In genomic region chr1:138617279-138618011, GRCm38 (mm10) we compare ENCODE assay signal across 8 mouse cellular contexts. TPM values are rescaled to one million over a fixed set of nuclear protein-coding genes. Genes with fewer than 3 reads are reported as not detected.
DNase-seq lines count a peak whose midpoint lies in the region; ATAC-seq and TF ChIP-seq lines count a peak whose summit lies in the region.

No protein-coding gene starts in this region.

- H3K27ac ChIP-seq in lung, embryonic 14.5 days (ENCODE audit: low read depth): peak overlapping the region; percentile 78
- peak overlapping the region; percentile 95 for H3K27ac ChIP-seq in embryonic facial prominence, embryonic 10.5 days (replicated peaks)
- H3K27ac ChIP-seq in hindbrain, embryonic 14.5 days: no peak overlapping the region
- peak overlapping the region; percentile 35; the same call in 1 of the 2 replicates for H3K27ac ChIP-seq in midbrain, embryonic 11.5 days (ENCODE audit: low read depth, low read length)

- no peaks in the 10 kb centered on the region for H3K4me1 ChIP-seq in lung, embryonic 14.5 days (ENCODE audit: insufficient read depth)
- peaks cover 27% of the 10 kb centered on the region for H3K4me1 ChIP-seq in embryonic facial prominence, embryonic 10.5 days
- H3K4me1 ChIP-seq in hindbrain, embryonic 14.5 days (replicated peaks; ENCODE audit: control insufficient read depth, insufficient read depth, low read length): peaks cover 7% of the 10 kb centered on the region; the same call in 1 of the 2 replicates
- peaks cover 5% of the 10 kb centered on the region; the same call in 1 of the 2 replicates for H3K4me1 ChIP-seq in midbrain, embryonic 11.5 days (ENCODE audit: control insufficient read depth, insufficient read depth, low read length)

- H3K9ac ChIP-seq in lung, embryonic 14.5 days: peak overlapping the region; percentile 83
- peak overlapping the region; percentile 45; the same call in 1 of the 2 replicates for H3K9ac ChIP-seq in hindbrain, embryonic 14.5 days
- H3K9ac ChIP-seq in midbrain, embryonic 11.5 days (ENCODE audit: low read length): peak overlapping the region; percentile 58

- no peaks in the 10 kb centered on the region for H3K36me3 ChIP-seq in lung, embryonic 14.5 days (ENCODE audit: insufficient read depth)
- H3K36me3 ChIP-seq in embryonic facial prominence, embryonic 10.5 days (replicated peaks): no peaks in the 10 kb centered on the region
- H3K36me3 ChIP-seq in hindbrain, embryonic 14.5 days (replicated peaks; ENCODE audit: control insufficient read depth, insufficient read depth): no peaks in the 10 kb centered on the region
- no peaks in the 10 kb centered on the region for H3K36me3 ChIP-seq in midbrain, embryonic 11.5 days (ENCODE audit: control insufficient read depth, insufficient read depth, low read length)

- peak; percentile 47 for DNase-seq in lung, embryonic 14.5 days
- no peak for DNase-seq in lung, postnatal 14 days
- peak; percentile 12 for DNase-seq in embryonic facial prominence, embryonic 10.5 days (ENCODE audit: low spot score)
- DNase-seq in hindbrain, embryonic 14.5 days (ENCODE audit: low spot score): no peak
- no peak for DNase-seq in midbrain, embryonic 11.5 days (ENCODE audit: low spot score, missing footprints)
- no peak for DNase-seq in thymus, postnatal 36 days
- no peak for DNase-seq in thymus, adult 18-20 months
- DNase-seq in B cell, adult 2 months: no peak

- no peak for ATAC-seq in lung, embryonic 14.5 days (ENCODE audit: insufficient read depth)
- no peak for ATAC-seq in hindbrain, embryonic 14.5 days (ENCODE audit: low FRiP score)
- no peak for ATAC-seq in midbrain, embryonic 11.5 days (ENCODE audit: low FRiP score)

- 12% methylated on average over 17 of the region's 17 CpGs for WGBS in lung, embryonic 14.5 days
- WGBS in embryonic facial prominence, embryonic 10.5 days: 18% methylated on average over 17 of the region's 17 CpGs
- 20% methylated on average over 17 of the region's 17 CpGs for WGBS in hindbrain, embryonic 14.5 days
- 23% methylated on average over 17 of the region's 17 CpGs for WGBS in midbrain, embryonic 11.5 days

- peak overlapping the region; percentile 92 for H3K4me3 ChIP-seq in lung, embryonic 14.5 days (ENCODE audit: low read depth, low read length)
- peak overlapping the region; percentile 95 for H3K4me3 ChIP-seq in embryonic facial prominence, embryonic 10.5 days
- peak overlapping the region; percentile 74 for H3K4me3 ChIP-seq in hindbrain, embryonic 14.5 days (replicated peaks; ENCODE audit: low read length)
- H3K4me3 ChIP-seq in midbrain, embryonic 11.5 days (ENCODE audit: low read depth, low read length): peak overlapping the region; percentile 60

- no peaks in the 10 kb centered on the region for H3K27me3 ChIP-seq in lung, embryonic 14.5 days (ENCODE audit: insufficient read depth, low read length)
- H3K27me3 ChIP-seq in embryonic facial prominence, embryonic 10.5 days (replicated peaks; ENCODE audit: low read depth, poor library complexity, severe bottlenecking): no peaks in the 10 kb centered on the region
- H3K27me3 ChIP-seq in hindbrain, embryonic 14.5 days (ENCODE audit: control insufficient read depth, insufficient read depth, low read length): no peaks in the 10 kb centered on the region
- no peaks in the 10 kb centered on the region for H3K27me3 ChIP-seq in midbrain, embryonic 11.5 days (ENCODE audit: control insufficient read depth, insufficient read depth, low read length)

- no peak for TF ChIP-seq CTCF in lung, embryonic 14.5 days (IDR thresholded peaks at IDR 0.05; ENCODE audit: low read depth)

- peak overlapping the region; percentile 85 for H3K4me2 ChIP-seq in lung, embryonic 14.5 days
- peak overlapping the region; percentile 63 for H3K4me2 ChIP-seq in hindbrain, embryonic 14.5 days (replicated peaks)
- H3K4me2 ChIP-seq in midbrain, embryonic 11.5 days: peak overlapping the region; percentile 66

- H3K9me3 ChIP-seq in lung, embryonic 14.5 days (ENCODE audit: low read depth, low read length): no peaks in the 10 kb centered on the region
- no peaks in the 10 kb centered on the region for H3K9me3 ChIP-seq in embryonic facial prominence, embryonic 10.5 days
- H3K9me3 ChIP-seq in hindbrain, embryonic 14.5 days (ENCODE audit: control insufficient read depth, low read length): no peaks in the 10 kb centered on the region
- no peaks in the 10 kb centered on the region for H3K9me3 ChIP-seq in midbrain, embryonic 11.5 days (ENCODE audit: control insufficient read depth, low read length)

RNA-seq across cellular contexts. Expression of gene Nek7, which starts 2.5 kb away (rescaled TPM):
- polyA plus RNA-seq in lung, embryonic 14.5 days (2014; fragmentation: Nextera tagmentation; extraction: Ambion mirVana): 33.8 and 35.1 TPM in 2 replicates
- polyA plus RNA-seq in embryonic facial prominence, embryonic 10.5 days (2016; fragmentation: Nextera tagmentation; extraction: Ambion mirVana): 23.1 and 23.9 TPM in 2 replicates
- polyA plus RNA-seq in hindbrain, embryonic 14.5 days (2014; fragmentation: Nextera tagmentation; extraction: Ambion mirVana): 12.4 and 14.9 TPM in 2 replicates
- polyA plus RNA-seq in midbrain, embryonic 11.5 days (2014; fragmentation: Nextera tagmentation; extraction: Ambion mirVana): 30.6 and 37.1 TPM in 2 replicates

Comparison
In these comparisons a context has a peak if more than half of its experiments do, and no peak if none do; other contexts are left out.
1. DNase-seq: peak in lung, embryonic 14.5 days (single experiment) and embryonic facial prominence, embryonic 10.5 days (single experiment); none in lung, postnatal 14 days (single experiment), hindbrain, embryonic 14.5 days (single experiment), midbrain, embryonic 11.5 days (single experiment), thymus, postnatal 36 days (0 of 2), thymus, adult 18-20 months (0 of 2) and B cell, adult 2 months (0 of 2).
2. Peak in every context shown above with its lines, with median percentiles within 50 percentile points of each other: H3K4me2 ChIP-seq, H3K4me3 ChIP-seq and H3K9ac ChIP-seq.